Mouse (Mus musculus): ENCODE measurements at regions not wholly inside any gene's neighbourhood (a gene's known extent, or its start where the extent isn't known, plus 50 kb on each side); places are given as distances from the start of the nearest gene placed in this dataset.

DNA sequence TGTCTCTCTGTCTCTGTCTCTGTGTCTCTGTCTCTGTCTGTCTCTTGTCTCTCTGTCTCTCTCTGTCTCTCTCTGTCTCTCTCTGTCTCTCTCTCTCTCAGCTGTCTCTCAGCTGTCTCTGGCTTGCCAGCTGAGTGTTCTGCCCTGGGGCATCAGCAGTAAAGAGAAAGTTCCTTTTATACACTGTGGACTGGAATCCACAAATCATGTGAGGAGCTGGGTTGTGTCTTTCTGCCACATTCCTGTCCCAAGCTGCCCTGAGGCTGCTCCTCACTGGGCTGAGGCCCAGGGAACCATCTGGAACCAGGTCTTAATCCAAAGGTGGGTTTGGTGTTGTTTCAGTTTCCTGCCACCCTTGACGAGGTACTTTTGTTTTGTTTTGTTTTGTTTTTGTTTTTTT is 57.0 kb upstream of the Hk2 start:
- TF ChIP-seq CTCF (conservative IDR thresholded peaks at IDR 0.05; ENCODE audit: insufficient read depth, insufficient read length, low read depth, low read length) (no peak), POLR2A (IDR thresholded peaks at IDR 0.05; ENCODE audit: low read depth, low read length) (no peak)

Measured in kidney, adult 2 months (tissue).